Mouse (Mus musculus) monocyte, adult 59 days (primary cell): ENCODE data around the gene Rwdd2b. TPM values are rescaled to one million over a fixed set of nuclear protein-coding genes. Genes with fewer than 3 reads are reported as not detected.

Source experiments
- total RNA-seq, 2 experiments: library from RNA; stranded (reverse); gene quantifications; one replicate each; pipeline ENCODE4 v1.2.4; 2023

Gene Rwdd2b
- 1 to 10 TPM; 4.5 to 6.1 TPM for total RNA-seq

GRCm38 (mm10) chr16:87440184-87440686 is at the start of gene Rwdd2b:
Rwdd2b (minus strand) TSS chr16:87440573.

DNA sequence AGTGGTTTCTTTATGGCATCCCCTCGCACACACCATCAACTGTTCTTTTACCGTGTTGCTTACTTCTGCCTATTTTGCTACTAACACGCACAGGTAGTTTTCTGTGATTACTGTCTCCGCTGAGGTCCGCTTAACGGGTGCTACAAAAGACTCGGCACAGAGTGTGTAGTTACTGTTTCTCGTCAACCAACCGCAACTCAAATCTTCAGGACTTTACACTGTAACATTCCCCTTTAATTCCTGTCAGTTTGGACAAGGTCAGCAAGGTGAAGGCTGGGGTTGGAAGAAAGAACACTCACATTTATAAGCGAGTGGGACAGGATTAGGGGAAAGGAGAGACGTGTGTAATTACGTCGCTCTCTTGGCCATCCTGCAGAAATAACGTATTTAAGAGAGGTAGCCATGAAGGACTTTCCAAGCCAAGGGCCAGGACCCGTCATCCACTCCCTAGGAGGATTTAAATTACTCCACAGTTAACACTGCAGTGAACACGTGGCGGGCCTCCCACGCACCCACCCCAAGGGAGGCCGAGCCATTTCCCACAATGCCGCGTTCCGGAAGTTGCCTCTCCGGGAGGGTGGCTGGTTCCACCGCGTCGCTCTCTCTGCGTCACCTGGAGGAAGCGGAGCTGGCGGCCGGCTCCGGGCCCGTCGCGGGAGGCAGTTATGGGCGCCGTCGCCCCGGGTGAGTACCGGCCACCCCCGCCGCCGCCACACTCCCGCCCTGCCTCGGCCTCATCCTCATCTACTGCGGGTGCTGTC is 14.2 kb upstream of the Rwdd2b start, which contains the start of gene Usp16:
Gene Usp16 (plus strand): TSS at position 285 of the 761 bp plus-strand sequence.

GRCm38 (mm10) chr16:87432033-87432814 is 8.1 kb downstream of the Rwdd2b start, which contains the start of gene Ltn1:
Ltn1 (minus strand) TSS chr16:87432612.

Other genes starting within 250 kb of the Rwdd2b start
- 1 to 10 TPM; 9.3 to 9.4 TPM for gene N6amt1, start 86.4 kb downstream of the Rwdd2b start, total RNA-seq
- gene Ltn1, start 8.0 kb downstream of the Rwdd2b start, total RNA-seq: 10 to 100 TPM; 24.4 to 28.1 TPM
- gene Usp16, start 14.1 kb upstream of the Rwdd2b start, total RNA-seq: 10 to 100 TPM; 92.6 to 98.7 TPM
- gene Cct8, start 55.3 kb upstream of the Rwdd2b start, total RNA-seq: 100 to 1,000 TPM; 121 to 128 TPM
- not detected for gene Map3k7cl, start 112.8 kb upstream of the Rwdd2b start, total RNA-seq